Mouse (Mus musculus) lung, embryonic 14.5 days (tissue): ENCODE measurements around the gene Atxn7l3. TPM values are rescaled to one million over a fixed set of nuclear protein-coding genes. Genes with fewer than 3 reads are reported as not detected.
A peak's percentile ranks its signal among the peaks of the same experiment; 100 is the strongest.

Experiments used
- ATAC-seq: fragments of 200-750 bp; cut with Nextera tagmentation; 2 replicates; pipeline ENCODE4 v1.8.0; 2017; ENCODE audit warnings: mild to moderate bottlenecking, moderate TSS enrichment, moderate library complexity; ENCODE audit not compliant: insufficient read depth
- DNase-seq: peaks from one replicate; pipeline ENCODE4 v3.0.0-alpha.2; 2015
- H3K27ac ChIP-seq: fragments of 300-500 bp; sonication (generic); 2 replicates; pipeline ENCODE4 v1.5.1; 2014; ENCODE audit warnings: low read depth, mild to moderate bottlenecking, moderate library complexity
- H3K27me3 ChIP-seq: fragments of 300-500 bp; sonication (generic); 2 replicates; pipeline ENCODE4 v1.6.1; 2014; ENCODE audit warnings: low read length, control low read depth; ENCODE audit not compliant: insufficient read depth
- H3K36me3 ChIP-seq: fragments of 300-500 bp; sonication (generic); 2 replicates; pipeline ENCODE4 v1.6.1; 2014; ENCODE audit warnings: control low read depth; ENCODE audit not compliant: insufficient read depth
- H3K4me1 ChIP-seq: fragments of 300-500 bp; sonication (generic); 2 replicates; pipeline ENCODE4 v1.6.1; 2014; ENCODE audit warnings: antibody characterized with exemption, control low read depth; ENCODE audit not compliant: insufficient read depth
- H3K4me2 ChIP-seq: fragments of 300-500 bp; sonication (generic); 2 replicates; pipeline ENCODE4 v1.6.1; 2014; ENCODE audit warnings: mild to moderate bottlenecking
- H3K4me3 ChIP-seq: fragments of 300-500 bp; sonication (generic); 2 replicates; pipeline ENCODE4 v1.5.1; 2014; ENCODE audit warnings: low read depth, low read length
- H3K9ac ChIP-seq: fragments of 300-500 bp; sonication (generic); 2 replicates; pipeline ENCODE4 v1.6.1; 2014
- H3K9me3 ChIP-seq: fragments of 300-500 bp; sonication (generic); 2 replicates; pipeline ENCODE4 v1.6.1; 2016; ENCODE audit warnings: low read depth, low read length, control low read depth
- CTCF ChIP-seq: IDR thresholded peaks from 2 replicates; pipeline ENCODE4 v1.5.1; 2016; ENCODE audit warnings: antibody characterized with exemption, low read depth
- WGBS: fragments of 180-500 bp; shearing (Covaris S2); extraction: QIAGEN DNeasy Blood & Tissue Kit; methylation state at CpG from one replicate; pipeline ENCODE4 v1.1.7; 2014; 5-methylcytosine and 5-hydroxymethylcytosine counted together
- polyA plus RNA-seq: library from polyadenylated mRNA; unstranded; fragments of >200 nt; fragmentation: Nextera tagmentation; extraction: Ambion mirVana; gene quantifications from 2 replicates; pipeline ENCODE4 v1.2.1, GENCODE M21; 2014

Gene Atxn7l3
- polyA plus RNA-seq, 1 experiment from 2014 or later = 17.4 TPM

- H3K9me3 ChIP-seq = no peaks in the 10 kb centered on the region
- H3K4me2 ChIP-seq = no peak overlapping the region
- H3K4me1 ChIP-seq = peaks cover 6% of the 10 kb centered on the region; the same call in 1 of the 2 replicates
- ATAC-seq (no peak), DNase-seq (no peak)
- H3K36me3 ChIP-seq = no peaks in the 10 kb centered on the region
- no peak overlapping the region for H3K27ac ChIP-seq
- no peak for TF ChIP-seq CTCF
- H3K4me3 ChIP-seq = no peak overlapping the region
- H3K9ac ChIP-seq = no peak overlapping the region
- WGBS = 72% methylated on average over 1 of the region's 1 CpGs
- no peaks in the 10 kb centered on the region for H3K27me3 ChIP-seq
Observed at GRCm38 (mm10) chr11:102337921-102338320, 41.5 kb upstream of the Atxn7l3 start.

- Histone ChIP-seq H3K36me3 (no peaks in the 10 kb centered on the region), H3K27ac (no peak overlapping the region), H3K4me3 (no peak overlapping the region), H3K27me3 (no peaks in the 10 kb centered on the region), H3K4me1 (peaks cover 6% of the 10 kb centered on the region; the same call in 1 of the 2 replicates), H3K4me2 (no peak overlapping the region), H3K9me3 (no peaks in the 10 kb centered on the region), H3K9ac (no peak overlapping the region)
- DNase-seq = no peak
- TF ChIP-seq CTCF = no peak
- ATAC-seq = no peak
- WGBS = 69% methylated on average over 1 of the region's 1 CpGs
Observed at GRCm38 (mm10) chr11:102336191-102336590, 39.8 kb upstream of the Atxn7l3 start.

GRCm38 (mm10) chr11:102334973-102335700 is 38.7 kb upstream of the Atxn7l3 start:
- TF ChIP-seq CTCF = no peak
- Histone ChIP-seq H3K27ac (no peak overlapping the region), H3K4me3 (no peak overlapping the region), H3K9me3 (no peaks in the 10 kb centered on the region), H3K4me2 (no peak overlapping the region), H3K27me3 (no peaks in the 10 kb centered on the region), H3K4me1 (peaks cover 6% of the 10 kb centered on the region; the same call in 1 of the 2 replicates), H3K9ac (no peak overlapping the region; the same call in 1 of the 2 replicates), H3K36me3 (no peaks in the 10 kb centered on the region)
- ATAC-seq (no peak), DNase-seq (peak; percentile 30)
- WGBS = 29% methylated on average over 9 of the region's 9 CpGs

GRCm38 (mm10) chr11:102334010-102334409 is 37.6 kb upstream of the Atxn7l3 start:
- Histone ChIP-seq H3K9me3 (no peaks in the 10 kb centered on the region), H3K4me1 (peaks cover 5% of the 10 kb centered on the region; the same call in 1 of the 2 replicates), H3K4me2 (no peak overlapping the region), H3K36me3 (no peaks in the 10 kb centered on the region), H3K27ac (no peak overlapping the region), H3K4me3 (no peak overlapping the region), H3K9ac (no peak overlapping the region), H3K27me3 (no peaks in the 10 kb centered on the region)
- ATAC-seq = no peak
- DNase-seq = no peak
- WGBS = 40% methylated on average over 4 of the region's 4 CpGs
- no peak for TF ChIP-seq CTCF

- Histone ChIP-seq H3K9ac (no peak overlapping the region), H3K9me3 (no peaks in the 10 kb centered on the region), H3K4me3 (no peak overlapping the region), H3K36me3 (no peaks in the 10 kb centered on the region), H3K27ac (no peak overlapping the region), H3K4me1 (no peaks in the 10 kb centered on the region; the same call in 1 of the 2 replicates), H3K4me2 (no peak overlapping the region), H3K27me3 (no peaks in the 10 kb centered on the region)
- DNase-seq (no peak), ATAC-seq (no peak)
- no peak for TF ChIP-seq CTCF
Observed at GRCm38 (mm10) chr11:102333061-102333460, 36.6 kb upstream of the Atxn7l3 start.

GRCm38 (mm10) chr11:102331806-102332205 is 35.4 kb upstream of the Atxn7l3 start:
- Histone ChIP-seq H3K9me3 (no peaks in the 10 kb centered on the region), H3K4me1 (no peaks in the 10 kb centered on the region), H3K4me2 (no peak overlapping the region), H3K36me3 (no peaks in the 10 kb centered on the region), H3K27me3 (no peaks in the 10 kb centered on the region), H3K9ac (no peak overlapping the region), H3K4me3 (no peak overlapping the region), H3K27ac (no peak overlapping the region)
- no peak for DNase-seq
- ATAC-seq = no peak
- WGBS = 58% methylated on average over 3 of the region's 4 CpGs
- TF ChIP-seq CTCF = no peak

GRCm38 (mm10) chr11:102330039-102330438 is 33.6 kb upstream of the Atxn7l3 start:
- Histone ChIP-seq H3K9me3 (no peaks in the 10 kb centered on the region), H3K4me3 (no peak overlapping the region), H3K27me3 (no peaks in the 10 kb centered on the region), H3K4me2 (no peak overlapping the region), H3K4me1 (no peaks in the 10 kb centered on the region), H3K36me3 (no peaks in the 10 kb centered on the region), H3K27ac (no peak overlapping the region), H3K9ac (no peak overlapping the region)
- WGBS = 76% methylated on average over 3 of the region's 3 CpGs
- TF ChIP-seq CTCF = no peak
- DNase-seq (no peak), ATAC-seq (no peak)
